In the genomic region with DNA sequence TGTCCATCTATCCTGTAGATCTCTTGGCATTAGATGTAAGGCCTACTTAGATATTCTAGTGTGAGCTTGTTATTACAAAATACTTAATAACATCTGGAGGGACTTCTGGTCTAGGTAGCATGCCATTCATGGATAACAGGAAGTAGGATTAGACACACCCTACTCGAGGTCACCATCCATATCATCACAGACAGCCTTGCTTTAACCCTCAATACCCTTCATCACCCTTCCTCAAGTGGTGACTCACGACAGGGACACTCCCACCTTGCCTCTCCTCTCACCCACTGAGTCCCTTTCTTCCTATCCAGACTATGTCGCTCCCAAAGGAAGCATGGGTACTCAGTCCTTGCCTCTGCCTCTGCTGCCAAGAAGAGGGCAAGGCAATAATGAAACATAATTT, we compare ENCODE assay signal across 20 mouse cellular contexts.
DNase-seq lines count a peak whose midpoint lies in the region; ATAC-seq and TF ChIP-seq lines count a peak whose summit lies in the region.
"Had no signal": no experiment of that assay in that cellular context is flagged by ENCODE, and none has a peak within 500 bp of the region (broad histone marks: within the 10 kb centered on the region; RNA-seq: fewer than 3 reads in every experiment).

No protein-coding gene starts in this region.

- no peak overlapping the region for H3K27ac ChIP-seq in forebrain, embryonic 11.5 days (ENCODE audit: low read depth, low read length)
- H3K27ac ChIP-seq in forebrain, embryonic 16.5 days (ENCODE audit: low read length): no peak overlapping the region
- H3K27ac ChIP-seq in liver, postnatal 0 days (ENCODE audit: low read depth): no peak overlapping the region
- H3K27ac ChIP-seq in liver, embryonic 12.5 days: no peak overlapping the region
- H3K27ac ChIP-seq: embryonic facial prominence, embryonic 12.5 days; forebrain, embryonic 12.5 days; gastrocnemius, adult 2 months; hindbrain, embryonic 15.5 days had no signal

- H3K9me3 ChIP-seq in forebrain, embryonic 11.5 days (ENCODE audit: control insufficient read depth, low read length): no peaks in the 10 kb centered on the region
- no peaks in the 10 kb centered on the region for H3K9me3 ChIP-seq in forebrain, embryonic 16.5 days (ENCODE audit: control insufficient read depth, low read length)
- H3K9me3 ChIP-seq in liver, postnatal 0 days (ENCODE audit: low read length): no peaks in the 10 kb centered on the region
- no peaks in the 10 kb centered on the region for H3K9me3 ChIP-seq in liver, embryonic 12.5 days (replicated peaks)
- H3K9me3 ChIP-seq: embryonic facial prominence, embryonic 12.5 days; forebrain, embryonic 12.5 days; heart, embryonic 12.5 days; hindbrain, embryonic 15.5 days had no signal

- no peak overlapping the region for H3K9ac ChIP-seq in forebrain, embryonic 11.5 days (ENCODE audit: low read length)
- no peak overlapping the region for H3K9ac ChIP-seq in forebrain, embryonic 16.5 days (replicated peaks; ENCODE audit: low read depth, low read length)
- no peak overlapping the region for H3K9ac ChIP-seq in liver, postnatal 0 days (replicated peaks)
- no peak overlapping the region for H3K9ac ChIP-seq in liver, embryonic 12.5 days
- H3K9ac ChIP-seq: embryonic facial prominence, embryonic 12.5 days; forebrain, embryonic 12.5 days; forebrain, postnatal 0 days; heart, embryonic 12.5 days; hindbrain, embryonic 15.5 days had no signal

- no peak for ATAC-seq in forebrain, embryonic 11.5 days (replicated peaks; ENCODE audit: low FRiP score)
- no peak for ATAC-seq in forebrain, embryonic 16.5 days
- no peak for ATAC-seq in liver, postnatal 0 days
- ATAC-seq in liver, embryonic 12.5 days: no peak
- peak; percentile 39 for ATAC-seq in megakaryocyte progenitor cell, adult 5-6 weeks (replicated peaks; ENCODE audit: poor library complexity)
- ATAC-seq: forebrain, postnatal 0 days; intestine, embryonic 16.5 days had no signal

- no peaks in the 10 kb centered on the region for H3K36me3 ChIP-seq in forebrain, embryonic 11.5 days (ENCODE audit: control insufficient read depth, insufficient read depth, low read length)
- H3K36me3 ChIP-seq in forebrain, embryonic 16.5 days (ENCODE audit: control insufficient read depth, insufficient read depth): no peaks in the 10 kb centered on the region
- no peaks in the 10 kb centered on the region for H3K36me3 ChIP-seq in liver, postnatal 0 days (replicated peaks; ENCODE audit: insufficient read depth, low read length)
- H3K36me3 ChIP-seq in liver, embryonic 12.5 days: no peaks in the 10 kb centered on the region
- H3K36me3 ChIP-seq: embryonic facial prominence, embryonic 12.5 days; forebrain, embryonic 12.5 days; heart, embryonic 12.5 days; hindbrain, embryonic 15.5 days had no signal

- H3K27me3 ChIP-seq in forebrain, embryonic 11.5 days (ENCODE audit: control insufficient read depth, insufficient read depth, low read length): no peaks in the 10 kb centered on the region
- no peaks in the 10 kb centered on the region for H3K27me3 ChIP-seq in forebrain, embryonic 16.5 days (replicated peaks; ENCODE audit: control insufficient read depth, insufficient read depth, low read length)
- no peaks in the 10 kb centered on the region for H3K27me3 ChIP-seq in liver, postnatal 0 days (ENCODE audit: insufficient read depth, low read length)
- H3K27me3 ChIP-seq in liver, embryonic 12.5 days (replicated peaks): 0 out of 2 replicates have a peak, but pooled peaks cover 7% of the 10 kb centered on the region
- H3K27me3 ChIP-seq: embryonic facial prominence, embryonic 12.5 days; hindbrain, embryonic 15.5 days had no signal

- no peak for TF ChIP-seq CTCF in liver, postnatal 0 days (IDR thresholded peaks at IDR 0.05; ENCODE audit: low read depth)

- H3K4me1 ChIP-seq in forebrain, embryonic 11.5 days (replicated peaks; ENCODE audit: control insufficient read depth, insufficient read depth, low read length): 0 out of 2 replicates have a peak, but pooled peaks cover 3% of the 10 kb centered on the region
- H3K4me1 ChIP-seq in forebrain, embryonic 16.5 days (replicated peaks; ENCODE audit: control insufficient read depth, insufficient read depth, low read length): no peaks in the 10 kb centered on the region
- no peaks in the 10 kb centered on the region for H3K4me1 ChIP-seq in liver, postnatal 0 days (ENCODE audit: insufficient read depth)
- no peaks in the 10 kb centered on the region for H3K4me1 ChIP-seq in liver, embryonic 12.5 days

- H3K4me3 ChIP-seq in forebrain, embryonic 11.5 days (ENCODE audit: low read depth, low read length): no peak overlapping the region
- H3K4me3 ChIP-seq in forebrain, embryonic 16.5 days (replicated peaks; ENCODE audit: low read length): no peak overlapping the region
- no peak overlapping the region for H3K4me3 ChIP-seq in liver, postnatal 0 days (ENCODE audit: low read depth, low read length)
- H3K4me3 ChIP-seq in liver, embryonic 12.5 days: no peak overlapping the region
- H3K4me3 ChIP-seq: embryonic facial prominence, embryonic 12.5 days; forebrain, embryonic 12.5 days; gastrocnemius, adult 2 months; heart, embryonic 12.5 days; hindbrain, embryonic 15.5 days had no signal

- no peak overlapping the region for H3K4me2 ChIP-seq in forebrain, embryonic 11.5 days (ENCODE audit: low read depth, low read length, severe bottlenecking)
- H3K4me2 ChIP-seq in forebrain, embryonic 16.5 days (ENCODE audit: low read length): no peak overlapping the region
- no peak overlapping the region for H3K4me2 ChIP-seq in liver, postnatal 0 days (ENCODE audit: low read depth, low read length)
- H3K4me2 ChIP-seq in liver, embryonic 12.5 days: no peak overlapping the region
- H3K4me2 ChIP-seq: embryonic facial prominence, embryonic 12.5 days; forebrain, embryonic 12.5 days; heart, embryonic 12.5 days; hindbrain, embryonic 15.5 days had no signal

- WGBS in forebrain, embryonic 11.5 days: 79% methylated on average over 3 of the region's 3 CpGs
- 76% methylated on average over 3 of the region's 3 CpGs for WGBS in forebrain, embryonic 16.5 days
- 55% methylated on average over 3 of the region's 3 CpGs for WGBS in liver, postnatal 0 days (ENCODE audit: insufficient replicate concordance)
- WGBS in liver, embryonic 12.5 days (ENCODE audit: insufficient replicate concordance): 42% methylated on average over 3 of the region's 3 CpGs

- DNase-seq in forebrain, embryonic 11.5 days (ENCODE audit: low spot score): peak; percentile 41
- DNase-seq in liver, postnatal 0 days: peak; percentile 4
- no peak for DNase-seq in cerebellum, postnatal 25 days
- DNase-seq in left cerebral cortex, adult 18-20 months (ENCODE audit: low spot score in 2 of 2): no peak
- DNase-seq: adrenal gland, postnatal 10 days; cerebellum, adult 11 months; cerebellum, adult 8-10 months; cerebellum, postnatal 14 days; forebrain, postnatal 0 days; gastrocnemius, adult 2 months; gastrocnemius, postnatal 25 days; heart, adult 18-20 months had no signal

- no peak for TF ChIP-seq EP300 in liver, postnatal 0 days (IDR thresholded peaks at IDR 0.05; ENCODE audit: low read depth)

Comparison
In these comparisons a context has a peak if more than half of its experiments do, and no peak if none do; other contexts are left out.
1. DNase-seq: peak in forebrain, embryonic 11.5 days (single experiment) and liver, postnatal 0 days (single experiment); none in cerebellum, postnatal 25 days (0 of 2) and left cerebral cortex, adult 18-20 months (0 of 2).